Mouse (Mus musculus) regulatory T cell (primary cell): Measurements from ENCODE around the gene Zfp146.
"Not testable (repeated sequence)": the region's sequence is repeated elsewhere in the genome, so short reads cannot be mapped to it uniquely, and the experiment has no call there.

Experiments used
- in situ Hi-C: fragments of 300-600 bp; cut with MboI, MseI; formaldehyde crosslinking; loops from one replicate; pipeline ENCODE4 v1.15.1; 2025; ENCODE audit warnings: high pct_unique_total_duplicates

Gene Zfp146

GRCm38 (mm10) chr7:30169583-30170282 lies at the start of gene Zfp146:
Zfp146 (minus strand) TSS chr7:30169750.
- in situ Hi-C loops: loop anchor here (5.0 kb wide), 1 partner anchor 43 kb away; no protein-coding TSS in a partner anchor

DNA sequence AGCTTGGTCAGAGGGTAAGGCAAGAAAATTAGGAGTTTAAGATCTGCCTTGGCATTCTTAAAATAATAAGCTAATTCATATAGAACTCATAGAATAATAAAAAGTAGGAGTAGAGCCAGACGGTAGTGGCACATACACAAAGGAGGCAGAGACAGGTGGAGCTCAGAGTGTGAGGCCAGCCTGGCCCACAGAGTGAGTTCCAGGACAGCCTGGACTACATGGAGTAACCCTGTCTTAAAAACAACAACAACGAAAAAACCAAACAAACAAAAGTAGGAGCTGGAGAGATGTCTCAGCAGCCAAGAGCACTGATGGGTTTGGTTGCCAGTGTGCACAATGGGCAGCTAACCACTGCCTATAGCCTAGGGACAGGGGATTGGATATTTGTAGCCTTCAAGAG lies 47.7 kb upstream of the Zfp146 start:
- in situ Hi-C loops: no loop called here

GRCm38 (mm10) chr7:30216723-30217151 lies 47.2 kb upstream of the Zfp146 start:
- in situ Hi-C loops: no loop called here

GRCm38 (mm10) chr7:30215875-30216274 lies 46.3 kb upstream of the Zfp146 start:
- in situ Hi-C loops: no loop called here

DNA sequence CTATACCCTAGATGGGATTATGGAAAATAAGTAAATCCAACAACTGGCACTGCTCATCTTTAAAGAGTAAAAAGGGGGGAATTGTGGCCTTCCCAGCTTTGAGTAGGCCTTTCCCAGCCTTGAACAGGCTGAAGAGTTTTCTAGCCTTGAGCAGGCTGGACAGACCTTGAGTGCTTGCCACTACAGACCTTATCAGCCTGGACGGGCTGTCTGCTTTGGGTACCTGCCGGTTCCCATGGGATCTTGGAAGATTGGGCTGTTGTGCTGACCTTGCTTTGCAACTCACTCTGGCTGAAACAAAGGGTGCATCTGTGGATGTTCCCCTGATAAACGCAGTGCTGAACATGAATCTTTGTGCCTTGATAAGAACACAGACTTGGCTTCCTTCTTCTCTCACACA lies 44.3 kb upstream of the Zfp146 start:
- in situ Hi-C loops: loop anchor here (5.0 kb wide), 1 partner anchor 42 kb away; no protein-coding TSS in a partner anchor

- in situ Hi-C loops: loop anchor here (5.0 kb wide), 1 partner anchor 39 kb away; no protein-coding TSS in a partner anchor
Observed at GRCm38 (mm10) chr7:30211025-30211424, 41.5 kb upstream of the Zfp146 start.

DNA sequence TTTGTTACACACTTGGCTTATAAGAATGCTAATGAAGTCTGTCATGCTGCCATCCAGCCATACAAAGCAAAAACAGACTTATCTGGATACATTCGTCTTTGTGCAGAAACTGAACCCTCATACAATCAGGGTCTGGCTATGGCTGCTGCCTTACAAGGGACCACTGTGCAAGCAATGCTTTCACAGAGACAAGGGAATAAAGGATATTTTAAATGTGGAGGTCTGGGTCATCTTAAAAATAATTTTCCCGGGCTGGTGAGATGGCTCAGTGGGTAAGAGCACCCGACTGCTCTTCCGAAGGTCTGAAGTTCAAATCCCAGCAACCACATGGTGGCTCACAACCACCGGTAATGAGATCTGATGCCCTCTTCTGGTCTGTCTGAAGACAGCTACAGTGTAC lies 36.8 kb upstream of the Zfp146 start:
- in situ Hi-C loops: not testable (repeated sequence)

- in situ Hi-C loops: no loop called here
Observed at GRCm38 (mm10) chr7:30205383-30205782, 35.8 kb upstream of the Zfp146 start.

DNA sequence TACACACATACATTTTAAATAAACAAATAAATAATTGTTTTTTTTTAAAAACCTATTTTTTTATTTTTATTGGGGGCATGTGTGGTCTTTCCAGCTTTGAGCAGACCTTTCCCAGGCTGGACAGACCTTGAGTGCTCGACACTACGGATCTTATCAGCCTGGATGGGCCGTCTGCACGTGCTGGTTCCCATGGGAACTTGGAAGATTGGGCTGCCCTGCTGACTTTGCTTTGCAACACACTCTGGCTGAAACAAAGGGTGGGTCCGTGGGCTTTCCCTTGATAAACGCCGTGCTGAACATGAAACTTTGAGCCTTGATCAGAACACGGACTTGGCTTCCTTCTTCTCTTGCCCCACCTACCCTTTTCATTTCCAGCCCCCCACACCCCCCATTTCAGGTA lies 34.8 kb upstream of the Zfp146 start:
- in situ Hi-C loops: no loop called here

DNA sequence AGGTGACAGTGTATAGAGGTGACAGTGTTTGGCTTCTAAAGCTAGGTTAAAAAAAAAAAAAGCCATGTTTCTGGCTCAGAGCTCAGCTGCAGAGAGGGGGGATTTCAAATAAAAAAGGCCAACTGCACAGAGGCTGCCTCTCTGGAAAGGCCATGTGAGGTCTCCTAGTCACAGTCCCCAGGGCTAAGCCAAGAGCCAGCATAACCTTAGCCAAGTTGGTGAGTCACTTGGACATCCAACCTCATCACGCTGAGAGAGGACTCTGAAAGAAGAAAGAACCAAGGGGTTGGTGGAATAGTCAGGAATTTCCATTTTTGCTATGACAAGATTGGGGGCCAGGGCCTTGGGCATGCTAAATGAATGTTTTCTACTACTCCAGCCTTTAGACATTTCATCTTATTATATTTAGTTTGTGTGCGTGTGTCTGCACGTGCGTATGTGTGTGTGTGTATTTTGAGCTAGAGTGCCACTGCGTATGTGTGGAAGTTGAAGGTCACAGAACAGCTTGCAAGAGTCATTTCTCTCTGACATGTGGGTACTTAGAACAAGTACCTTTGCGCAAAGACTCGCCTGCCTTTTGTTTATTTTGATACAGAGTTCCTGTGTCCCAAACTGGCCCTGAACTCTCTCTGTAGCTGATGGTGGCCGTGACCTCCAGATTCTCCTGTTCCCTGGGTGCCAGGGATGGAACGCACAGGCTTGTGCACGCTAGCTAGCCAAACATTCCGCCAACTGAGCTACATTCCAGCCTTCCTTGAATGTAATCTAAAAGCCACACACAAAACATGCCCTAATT lies 33.5 kb upstream of the Zfp146 start:
- in situ Hi-C loops: no loop called here

DNA sequence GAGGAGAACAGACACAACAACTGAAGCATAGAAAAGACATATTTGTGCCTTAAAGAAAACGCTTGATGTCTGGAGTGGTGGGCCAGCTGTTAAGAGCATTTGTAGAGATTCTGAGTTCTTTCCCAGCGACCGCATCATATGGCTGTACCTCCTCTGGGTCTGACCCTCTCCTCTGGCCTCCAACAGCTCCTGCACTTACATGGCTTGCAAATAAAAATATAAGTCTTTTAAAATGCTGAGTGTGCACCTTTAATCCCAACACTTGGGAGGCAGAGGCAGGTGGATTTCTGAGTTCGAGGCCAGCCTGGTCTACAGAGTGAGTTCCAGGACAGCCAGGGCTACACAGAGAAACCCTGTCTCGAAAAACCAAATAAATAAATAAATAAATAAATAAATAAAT lies 31.1 kb upstream of the Zfp146 start:
- in situ Hi-C loops: not testable (repeated sequence)

- in situ Hi-C loops: no loop called here
Observed at GRCm38 (mm10) chr7:30200200-30200599, 30.6 kb upstream of the Zfp146 start.

DNA sequence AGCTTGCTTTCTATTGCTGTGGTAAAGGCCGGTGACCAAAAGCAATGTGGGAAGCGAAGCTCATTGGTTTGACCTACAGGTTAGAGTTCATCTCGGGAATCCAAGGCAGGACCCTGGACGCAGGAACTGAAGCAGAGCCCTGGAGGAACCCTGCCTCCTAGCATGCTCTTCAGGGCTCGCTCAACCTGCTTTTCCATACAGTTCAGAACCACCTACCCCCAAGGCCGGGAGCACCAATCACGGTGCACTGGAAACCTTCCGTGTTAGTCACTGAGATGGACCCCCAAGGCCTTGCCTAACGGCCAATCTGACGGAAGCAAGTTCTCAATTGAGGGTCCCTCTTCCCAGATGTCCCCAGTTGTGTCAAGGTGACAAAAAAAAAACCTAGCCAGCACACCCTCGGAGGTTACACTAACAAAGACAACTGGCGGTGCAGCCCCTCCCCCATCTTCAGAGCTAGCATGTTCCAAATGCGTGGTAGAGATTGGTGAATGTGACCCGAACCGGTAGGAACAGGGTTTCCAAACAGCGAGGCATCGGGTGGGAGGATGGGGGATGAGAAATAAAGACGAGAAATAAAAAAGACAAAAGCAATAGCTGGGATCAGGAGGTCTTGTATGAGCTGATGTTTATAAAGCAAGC lies 30.1 kb upstream of the Zfp146 start:
- in situ Hi-C loops: no loop called here

DNA sequence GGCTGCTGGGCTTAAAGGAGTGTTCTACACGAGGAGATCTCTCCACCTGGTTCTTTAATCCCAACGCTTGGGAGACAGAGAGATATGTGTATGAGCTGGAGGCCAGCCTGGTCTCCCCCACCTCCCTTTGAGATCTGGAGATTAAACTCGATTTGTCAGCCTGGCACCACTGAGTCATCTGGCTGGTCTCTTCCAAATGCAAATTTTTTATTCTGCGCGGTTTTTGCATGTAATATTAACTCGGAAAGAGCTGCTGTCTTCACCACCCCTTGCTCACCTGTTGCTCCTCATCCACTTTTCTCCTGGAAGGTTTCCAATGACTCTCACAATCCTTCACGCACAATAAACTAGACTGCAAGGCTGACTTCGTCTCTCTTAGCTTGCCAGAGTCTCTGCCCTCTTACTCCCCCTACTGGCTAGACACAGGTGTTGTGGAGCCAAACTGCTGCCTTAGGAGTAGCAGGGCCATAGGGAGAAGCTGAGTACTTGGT lies 29.0 kb upstream of the Zfp146 start, which contains the start of gene Capns1:
Gene Capns1 (minus strand): TSS at position 331 of the 491 bp plus-strand sequence.
- in situ Hi-C loops: no loop called here

DNA sequence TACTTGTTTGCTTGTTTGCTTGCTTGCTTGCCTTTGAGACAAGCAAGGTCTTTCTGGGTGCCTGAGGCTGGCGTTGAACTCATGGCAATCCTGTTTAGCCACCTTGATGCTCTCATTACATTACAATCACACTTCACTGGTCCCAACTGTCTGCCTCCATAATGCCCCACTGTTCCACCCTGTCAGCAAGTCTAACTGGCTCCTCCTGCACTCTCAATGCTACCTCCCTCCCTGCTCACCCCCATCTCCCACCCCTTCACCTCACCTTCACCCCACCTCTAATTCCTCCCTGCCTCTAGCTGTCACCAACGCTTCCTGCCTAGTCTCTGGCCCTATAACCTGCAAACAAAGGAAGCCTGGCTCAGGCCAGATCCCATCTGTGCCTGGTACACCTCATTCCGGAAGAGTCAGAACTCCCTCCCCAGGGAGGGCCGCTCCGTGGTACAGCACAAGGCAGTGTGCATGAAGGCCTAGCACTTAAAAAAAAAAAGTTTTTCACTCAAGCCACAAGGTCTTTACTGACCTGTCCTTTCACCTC lies 28.1 kb upstream of the Zfp146 start:
- in situ Hi-C loops: no loop called here

DNA sequence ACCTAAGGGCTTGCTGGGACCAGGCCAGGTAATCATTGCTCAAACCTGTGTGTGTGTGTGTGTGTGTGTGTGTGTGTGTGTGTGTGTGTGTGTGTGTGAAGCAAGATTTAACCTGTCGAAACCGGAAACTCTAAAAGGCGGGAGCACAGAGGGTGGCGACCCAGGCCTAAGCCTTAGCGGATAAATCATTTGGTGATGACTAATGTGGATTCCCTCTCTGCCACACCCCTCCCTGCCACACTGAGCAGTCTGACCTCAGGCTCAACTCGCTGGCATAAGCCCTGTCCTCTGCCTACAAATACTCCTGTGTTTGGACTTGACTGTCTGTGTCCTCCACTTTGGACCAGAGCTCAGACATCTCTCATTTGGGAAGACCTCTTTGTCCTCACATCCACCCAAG lies 26.6 kb upstream of the Zfp146 start:
- in situ Hi-C loops: no loop called here

DNA sequence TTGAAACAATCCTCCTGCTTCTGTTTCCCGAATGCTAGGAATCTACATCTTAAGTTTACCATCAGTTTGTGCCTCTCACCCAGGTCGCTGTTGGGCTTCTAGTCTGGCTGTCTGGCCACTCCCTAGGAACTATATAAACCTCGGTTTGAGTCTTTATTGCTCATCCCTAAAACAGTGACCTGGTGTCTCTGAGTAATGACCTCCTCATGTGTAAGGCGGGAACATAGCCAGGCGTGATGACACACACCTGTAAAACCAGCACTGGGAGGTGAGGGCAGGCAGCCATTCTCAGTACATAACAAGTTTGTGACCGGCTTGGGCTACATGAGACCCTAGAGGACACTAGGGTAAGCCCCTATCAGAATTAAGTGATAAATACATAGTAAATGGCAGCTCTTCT lies 25.9 kb upstream of the Zfp146 start:
- in situ Hi-C loops: no loop called here

- in situ Hi-C loops: no loop called here
Observed at GRCm38 (mm10) chr7:30194884-30195283, 25.3 kb upstream of the Zfp146 start.

DNA sequence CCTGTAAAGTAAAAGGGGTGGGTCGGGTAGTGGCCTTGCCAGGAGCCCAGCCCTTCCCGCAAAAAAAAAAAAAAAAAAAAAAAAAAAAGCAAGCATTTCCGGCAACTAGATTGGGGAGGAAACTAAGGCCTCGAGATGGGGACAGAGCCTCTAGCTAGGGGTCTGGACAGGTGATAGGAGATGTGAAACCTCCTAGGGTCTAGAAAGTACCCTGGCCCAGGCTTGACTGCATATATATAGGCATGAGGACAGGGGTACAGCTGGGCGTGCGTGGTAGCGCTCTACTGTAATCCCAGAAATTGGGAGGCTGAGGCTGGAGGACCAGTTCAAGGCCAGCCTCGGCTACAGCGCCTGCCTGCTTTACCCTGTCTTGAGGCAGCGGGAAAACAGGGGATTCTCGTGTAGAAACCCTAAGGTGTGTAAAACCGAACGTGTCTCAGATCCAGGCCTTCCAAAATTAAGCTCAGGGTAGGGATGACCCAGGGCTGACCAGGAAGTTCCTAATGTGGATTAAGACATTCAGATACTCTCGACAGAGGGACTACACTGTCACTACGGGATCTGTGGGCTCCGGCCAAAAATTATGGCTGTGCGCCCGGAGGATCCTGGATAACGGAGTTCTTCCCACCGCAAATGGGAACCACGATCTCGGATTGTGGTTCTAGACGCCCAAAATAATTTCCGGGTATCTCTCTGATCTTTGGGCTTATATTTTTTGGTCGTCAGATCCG lies 24.7 kb upstream of the Zfp146 start:
- in situ Hi-C loops: no loop called here

GRCm38 (mm10) chr7:30193581-30194100 lies 24.1 kb upstream of the Zfp146 start:
- in situ Hi-C loops: no loop called here

GRCm38 (mm10) chr7:30193013-30193412 lies 23.5 kb upstream of the Zfp146 start:
- in situ Hi-C loops: no loop called here
